Mouse (Mus musculus) c-Kit-positive CD71-positive TER-119-negative erythroid progenitor cells, embryonic 14.5 days (primary cell): ENCODE results near the gene Pax5.
"Not testable (repeated sequence)": the region's sequence is repeated elsewhere in the genome, so short reads cannot be mapped to it uniquely, and the experiment has no call there.

Experiments
- DNase-seq: peaks from one replicate; pipeline ENCODE4 v3.0.0-alpha.2; 2013; ENCODE audit warnings: low read depth

The Pax5 gene

GRCm38 (mm10) chr4:44709740-44710700 lies at the start of gene Pax5:
TSS of gene Pax5 (minus strand) at chr4:44710487.
- no peak for DNase-seq

DNA sequence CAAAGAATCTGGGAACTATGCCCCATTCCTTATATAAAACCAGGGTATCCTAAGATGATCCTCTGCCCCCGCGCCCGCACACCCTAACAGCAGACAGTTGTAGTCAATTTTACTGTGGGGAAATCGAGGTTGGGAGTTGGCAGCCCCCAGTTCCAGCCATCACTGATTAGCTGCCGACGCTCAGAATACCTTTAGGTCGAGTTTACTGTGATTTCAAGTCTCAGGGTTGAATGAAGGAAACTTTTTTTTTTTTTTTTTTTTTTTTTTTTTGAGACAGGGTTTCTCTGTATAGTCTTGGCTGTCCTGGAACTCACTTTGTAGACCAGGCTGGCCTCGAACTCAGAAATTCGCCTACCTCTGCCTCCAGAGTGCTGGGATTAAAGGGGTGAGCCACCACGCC lies 46.8 kb upstream of the Pax5 start:
- not testable (repeated sequence) for DNase-seq

- DNase-seq = peak; percentile 92
Measured at GRCm38 (mm10) chr4:44756134-44756951, 46.1 kb upstream of the Pax5 start.

- DNase-seq = peak; percentile 14
Measured at GRCm38 (mm10) chr4:44755553-44756133, 45.4 kb upstream of the Pax5 start, which contains the start of gene Zcchc7. TSS of gene Zcchc7 (plus strand) at chr4:44755877.

DNA sequence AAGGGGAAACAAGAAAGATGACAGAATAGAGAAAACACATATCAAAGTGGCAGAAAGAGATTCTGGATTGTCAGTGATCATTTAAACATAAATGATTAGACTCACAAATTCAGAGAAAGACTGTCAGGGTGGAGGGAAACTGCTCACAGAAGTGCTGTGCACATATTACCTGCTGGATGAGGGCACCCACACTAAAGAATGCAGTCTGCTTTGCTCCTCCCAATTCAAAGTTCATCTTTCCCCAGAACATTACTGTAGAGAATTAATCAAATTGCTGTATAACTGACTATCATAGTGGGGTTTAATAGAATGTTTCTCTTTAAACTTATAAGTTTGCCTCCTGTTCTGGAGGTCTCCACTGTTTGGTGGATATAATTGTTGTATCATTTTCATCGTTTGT lies 30.2 kb upstream of the Pax5 start:
- no peak for DNase-seq

DNA sequence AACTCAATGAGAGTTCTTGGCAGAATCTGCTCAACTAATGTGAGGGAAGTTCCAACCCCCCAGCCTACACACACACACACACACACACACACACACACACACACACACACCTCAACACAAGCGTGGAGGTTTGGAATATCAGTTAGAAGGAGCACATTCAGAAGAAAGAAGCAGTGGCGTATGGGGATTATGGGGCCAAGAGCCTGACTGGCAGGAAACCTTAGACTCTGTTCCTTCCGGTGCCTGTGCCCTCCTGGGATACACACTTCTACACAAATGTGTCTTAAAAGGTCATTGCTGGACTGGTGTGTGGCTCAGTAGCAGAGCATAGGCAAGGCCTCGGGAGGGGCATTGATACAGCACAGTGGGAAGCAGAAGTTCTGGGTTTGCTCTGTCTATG lies 10.9 kb upstream of the Pax5 start:
- no peak for DNase-seq

- DNase-seq = no peak
Measured at GRCm38 (mm10) chr4:44720046-44720445, 9.8 kb upstream of the Pax5 start.

GRCm38 (mm10) chr4:44717676-44718075 lies 7.4 kb upstream of the Pax5 start:
- DNase-seq = no peak

DNA sequence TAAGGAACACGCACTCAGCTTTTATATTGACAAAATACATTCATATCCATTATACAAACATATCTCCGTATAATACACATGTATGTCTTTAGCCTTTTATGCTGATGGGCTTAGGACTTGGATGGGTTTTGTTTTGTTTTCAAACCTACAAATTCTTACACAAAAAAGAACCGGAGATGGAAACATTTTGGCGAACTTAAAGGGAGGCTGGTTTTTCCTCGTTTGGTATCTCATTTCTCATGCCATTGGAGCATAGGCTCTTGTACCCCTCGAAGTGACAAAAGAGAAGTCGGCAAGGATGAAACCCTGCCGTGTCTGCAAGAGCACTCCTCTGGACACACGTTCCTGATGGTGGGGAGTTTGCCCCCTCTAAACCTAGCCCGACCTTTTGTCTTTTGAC lies 6.1 kb upstream of the Pax5 start:
- no peak for DNase-seq

DNA sequence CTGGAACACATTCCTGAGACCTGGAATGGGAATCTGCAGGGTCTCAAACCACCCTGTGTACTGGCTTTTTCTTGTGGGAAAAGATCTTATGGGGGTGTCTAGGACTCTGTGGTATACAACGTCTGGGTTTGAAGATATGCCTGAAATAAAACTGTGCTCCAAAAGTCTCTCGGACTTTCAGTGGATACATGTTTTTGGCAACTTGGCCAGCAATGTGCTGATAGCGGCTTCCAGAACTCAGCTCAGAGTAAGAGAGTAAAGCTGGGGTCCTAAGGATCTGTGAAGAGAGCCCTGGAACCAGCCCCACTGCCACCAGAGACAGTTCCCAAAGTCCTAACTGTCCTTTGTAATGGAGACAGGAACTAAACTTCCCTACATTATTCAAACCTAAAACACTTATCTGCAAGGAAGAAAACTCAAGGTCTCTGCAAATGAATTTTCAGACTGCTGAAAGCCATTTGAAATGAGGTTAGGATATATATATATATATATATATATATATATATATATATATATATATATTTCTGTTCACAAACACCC lies 5.4 kb upstream of the Pax5 start:
- DNase-seq = no peak

GRCm38 (mm10) chr4:44714111-44714621 lies 3.9 kb upstream of the Pax5 start:
- no peak for DNase-seq

DNA sequence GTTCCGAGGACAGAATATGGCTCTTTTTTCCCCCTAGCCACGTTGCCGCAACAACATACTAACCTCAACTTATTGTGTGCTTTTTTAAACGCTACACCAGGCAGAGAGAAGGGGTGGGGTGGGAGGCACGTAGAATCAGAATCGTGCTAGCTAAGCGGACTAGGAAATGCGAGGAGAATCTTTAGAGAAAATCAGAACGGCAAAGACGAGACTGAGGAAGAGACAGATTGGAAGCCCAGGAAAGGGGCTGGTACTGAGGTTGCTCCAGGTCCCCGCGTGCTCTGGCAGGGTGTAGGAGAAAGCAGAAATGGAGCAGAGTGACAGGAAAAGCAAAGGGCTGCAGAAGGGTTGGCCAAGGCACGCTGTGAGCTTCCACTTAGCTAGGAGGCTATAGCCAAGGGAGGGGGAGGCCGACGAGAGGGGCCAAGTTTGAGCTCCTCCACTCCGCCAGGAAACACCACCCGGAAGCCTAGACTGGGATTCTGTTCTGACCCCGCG lies 3.3 kb upstream of the Pax5 start:
- DNase-seq = no peak

- DNase-seq = no peak
Measured at GRCm38 (mm10) chr4:44712786-44713553, 2.7 kb upstream of the Pax5 start.

- no peak for DNase-seq
Measured at GRCm38 (mm10) chr4:44712051-44712700, 1.9 kb upstream of the Pax5 start.

GRCm38 (mm10) chr4:44711136-44711900 lies 1.0 kb upstream of the Pax5 start:
- DNase-seq = no peak

- no peak for DNase-seq
Measured at GRCm38 (mm10) chr4:44710701-44711097, 412 bp upstream of the Pax5 start.

DNA sequence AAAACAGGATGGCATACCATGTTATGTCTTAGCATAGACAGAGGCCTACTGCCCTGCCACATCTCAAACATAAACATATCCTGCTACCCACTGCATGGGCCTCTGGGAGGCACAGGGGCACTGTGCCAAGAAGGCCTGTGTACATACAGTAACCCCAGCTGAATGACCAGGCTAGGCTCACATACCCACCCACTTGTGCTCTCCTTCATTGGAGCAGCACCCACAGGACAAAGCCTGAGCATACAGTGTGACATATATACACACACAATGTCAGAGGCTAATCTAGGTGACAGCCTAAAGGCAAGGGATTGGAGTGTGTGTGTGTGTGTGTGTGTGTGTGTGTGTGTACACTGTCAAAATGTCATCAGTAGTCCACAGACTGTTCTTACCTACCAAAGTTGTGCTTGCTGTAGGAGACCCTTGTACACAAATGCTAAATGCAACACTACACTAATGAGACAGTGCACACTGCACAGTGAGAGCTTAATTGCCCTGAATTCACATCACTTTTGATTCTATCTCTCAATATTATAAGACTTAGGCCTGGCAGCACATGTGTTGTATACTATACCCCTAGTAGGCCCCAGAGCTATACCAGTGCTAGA lies 1.1 kb downstream of the Pax5 start:
- no peak for DNase-seq

- no peak for DNase-seq
Measured at GRCm38 (mm10) chr4:44708311-44708710, 2.0 kb downstream of the Pax5 start.

DNA sequence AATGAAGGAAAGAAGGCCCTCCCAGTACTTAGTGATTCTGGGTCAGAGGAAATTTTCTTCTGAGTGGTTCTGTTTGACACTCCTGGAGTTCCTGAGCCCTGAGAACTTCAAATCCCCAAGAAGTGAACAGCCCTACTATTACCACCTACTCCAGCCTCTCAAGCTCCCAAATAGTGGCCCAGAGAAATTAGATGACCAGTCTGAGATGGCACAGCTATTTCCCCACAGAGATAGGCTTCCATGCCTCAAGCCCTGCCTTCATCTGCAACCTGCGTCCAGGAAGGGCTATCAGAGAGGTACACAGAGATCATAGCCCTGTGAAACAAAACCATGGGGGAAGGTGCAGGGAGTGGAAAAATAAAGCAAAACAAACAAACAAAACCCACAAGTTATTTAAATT lies 3.4 kb downstream of the Pax5 start:
- no peak for DNase-seq
